Mouse (Mus musculus) retina, postnatal 1 day (tissue): ENCODE results near the gene Arhgap35.
"Not testable (repeated sequence)": the region's sequence is repeated elsewhere in the genome, so short reads cannot be mapped to it uniquely, and the experiment has no call there.

ENCODE experiments used
- DNase-seq: peaks from one replicate; pipeline ENCODE4 v3.0.0-alpha.2; 2012

Gene Arhgap35

GRCm38 (mm10) chr7:16614888-16615715 is at the start of gene Arhgap35:
TSS of gene Arhgap35 (minus strand) at chr7:16614993.
- peak; percentile 100 for DNase-seq

GRCm38 (mm10) chr7:16644260-16644659 is 29.5 kb upstream of the Arhgap35 start:
- no peak for DNase-seq

GRCm38 (mm10) chr7:16643106-16643505 is 28.3 kb upstream of the Arhgap35 start:
- not testable (repeated sequence) for DNase-seq

GRCm38 (mm10) chr7:16639028-16639427 is 24.2 kb upstream of the Arhgap35 start:
- DNase-seq: no peak

- DNase-seq: no peak
These were observed 20.3 kb upstream of the Arhgap35 start for GRCm38 (mm10) chr7:16635116-16635515.

- peak; percentile 43 for DNase-seq
These were observed 19.1 kb upstream of the Arhgap35 start for GRCm38 (mm10) chr7:16633913-16634312.

GRCm38 (mm10) chr7:16631932-16632331 is 17.1 kb upstream of the Arhgap35 start:
- no peak for DNase-seq

GRCm38 (mm10) chr7:16631025-16631424 is 16.2 kb upstream of the Arhgap35 start:
- no peak for DNase-seq

GRCm38 (mm10) chr7:16629598-16630296 is 15.0 kb upstream of the Arhgap35 start:
- peak; percentile 74 for DNase-seq

GRCm38 (mm10) chr7:16628096-16628771 is 13.4 kb upstream of the Arhgap35 start:
- peak; percentile 88 for DNase-seq

GRCm38 (mm10) chr7:16623687-16624086 is 8.9 kb upstream of the Arhgap35 start:
- DNase-seq: no peak

- no peak for DNase-seq
These were observed 8.3 kb upstream of the Arhgap35 start for GRCm38 (mm10) chr7:16623131-16623530.

GRCm38 (mm10) chr7:16621066-16621622 is 6.4 kb upstream of the Arhgap35 start:
- no peak for DNase-seq

- DNase-seq: peak; percentile 73
These were observed 3.9 kb upstream of the Arhgap35 start for GRCm38 (mm10) chr7:16618661-16619211.

- DNase-seq: peak; percentile 69
These were observed 2.3 kb upstream of the Arhgap35 start for GRCm38 (mm10) chr7:16617045-16617444.

GRCm38 (mm10) chr7:16614171-16614887 is 464 bp downstream of the Arhgap35 start:
- no peak for DNase-seq

GRCm38 (mm10) chr7:16613461-16614170 is 1.2 kb downstream of the Arhgap35 start:
- DNase-seq: peak; percentile 24

GRCm38 (mm10) chr7:16610345-16610744 is 4.4 kb downstream of the Arhgap35 start:
- no peak for DNase-seq

GRCm38 (mm10) chr7:16608961-16609360 is 5.8 kb downstream of the Arhgap35 start:
- no peak for DNase-seq

GRCm38 (mm10) chr7:16608046-16608445 is 6.7 kb downstream of the Arhgap35 start:
- no peak for DNase-seq

- not testable (repeated sequence) for DNase-seq
These were observed 8.0 kb downstream of the Arhgap35 start for GRCm38 (mm10) chr7:16606808-16607207.
